Comparison of ENCODE assay signal across 16 mouse cellular contexts in genomic region chr1:128675538-128675937, GRCm38 (mm10).
DNase-seq lines count a peak whose midpoint lies in the region; ATAC-seq and TF ChIP-seq lines count a peak whose summit lies in the region.
"Had no signal": no experiment of that assay in that cellular context is flagged by ENCODE, and none has a peak within 500 bp of the region (broad histone marks: within the 10 kb centered on the region; RNA-seq: fewer than 3 reads in every experiment).

No protein-coding gene starts in this region.

- H3K4me1 ChIP-seq in liver, postnatal 0 days (ENCODE audit: insufficient read depth): no peaks in the 10 kb centered on the region; the same call in 1 of the 2 replicates

- DNase-seq in liver, postnatal 0 days: peak; percentile 34
- no peak for DNase-seq in liver
- peak; percentile 28 to 52 for DNase-seq in spleen, adult 18-20 months
- peak; percentile 22 for DNase-seq in thymus, postnatal 25 days
- no peak for DNase-seq in cerebellum, adult 9-10 months
- DNase-seq in layer of hippocampus, adult 18-20 months (ENCODE audit: low spot score in 2 of 2): no peak
- DNase-seq in left cerebral cortex, adult 8-10 months (ENCODE audit: low spot score in 2 of 2): no peak
- DNase-seq: adrenal gland, adult 8-10 months; cerebellum, adult 2 months; lung, embryonic 14.5 days had no signal

- ATAC-seq in liver, postnatal 0 days: peak; percentile 15; the same call in 1 of the 2 replicates
- ATAC-seq in hematopoietic stem cell, adult 5-6 weeks (replicated peaks in 1 of 2; ENCODE audit: insufficient read depth in 1 of 2, low FRiP score in 2 of 2, low TSS enrichment in 1 of 2, low read depth in 1 of 2, poor library complexity in 2 of 2, severe bottlenecking in 2 of 2): peak; percentile 81 to 88
- ATAC-seq: forebrain, embryonic 16.5 days had no signal

- no peak for TF ChIP-seq EP300 in liver, postnatal 0 days (IDR thresholded peaks at IDR 0.05; ENCODE audit: low read depth)

- H3K27me3 ChIP-seq in liver, postnatal 0 days (ENCODE audit: insufficient read depth, low read length): no peaks in the 10 kb centered on the region
- H3K27me3 ChIP-seq: neural tube, embryonic 15.5 days had no signal

- no peak overlapping the region for H3K27ac ChIP-seq in liver, postnatal 0 days (ENCODE audit: low read depth)
- H3K27ac ChIP-seq: heart, embryonic 10.5 days; layer of hippocampus, adult 2 months; neural tube, embryonic 15.5 days had no signal

- no peak for TF ChIP-seq CTCF in liver, postnatal 0 days (IDR thresholded peaks at IDR 0.05; ENCODE audit: low read depth)

- no peaks in the 10 kb centered on the region for H3K36me3 ChIP-seq in liver, postnatal 0 days (replicated peaks; ENCODE audit: insufficient read depth, low read length)
- H3K36me3 ChIP-seq: G1E; heart, embryonic 10.5 days; neural tube, embryonic 15.5 days had no signal

- H3K4me2 ChIP-seq in liver, postnatal 0 days (ENCODE audit: low read depth, low read length): no peak overlapping the region
- H3K4me2 ChIP-seq: lung, embryonic 14.5 days; neural tube, embryonic 15.5 days had no signal

- H3K4me3 ChIP-seq in liver, postnatal 0 days (ENCODE audit: low read depth, low read length): no peak overlapping the region
- H3K4me3 ChIP-seq: heart, embryonic 10.5 days; layer of hippocampus, adult 2 months; neural tube, embryonic 15.5 days had no signal

- H3K9ac ChIP-seq in liver, postnatal 0 days (replicated peaks): no peak overlapping the region
- H3K9ac ChIP-seq: lung, embryonic 14.5 days; neural tube, embryonic 15.5 days had no signal

- H3K9me3 ChIP-seq in liver, postnatal 0 days (ENCODE audit: low read length): no peaks in the 10 kb centered on the region
- H3K9me3 ChIP-seq: heart, embryonic 10.5 days; neural tube, embryonic 15.5 days had no signal

- WGBS in liver, postnatal 0 days (ENCODE audit: insufficient replicate concordance): 26% methylated on average over 5 of the region's 5 CpGs

Comparison
In these comparisons a context has a peak if more than half of its experiments do, and no peak if none do; other contexts are left out.
1. DNase-seq: peak in liver, postnatal 0 days (single experiment), spleen, adult 18-20 months (2 of 2) and thymus, postnatal 25 days (single experiment); none in liver (single experiment), cerebellum, adult 9-10 months (single experiment), layer of hippocampus, adult 18-20 months (0 of 2) and left cerebral cortex, adult 8-10 months (0 of 2).